Mouse (Mus musculus): ENCODE measurements around the gene Kif13a. TPM values are rescaled to one million over a fixed set of nuclear protein-coding genes. Genes with fewer than 3 reads are reported as not detected.
A peak's percentile ranks its signal among the peaks of the same experiment; 100 is the strongest.

Kif13a gene
- polyA plus RNA-seq, 1 experiment = 33.5 TPM

GRCm38 (mm10) chr13:46928404-46928803, 1.3 kb downstream of the Kif13a start:
- Histone ChIP-seq H3K27me3 (ENCODE audit: control insufficient read depth, insufficient read depth, low read length) (no peaks in the 10 kb centered on the region), H3K36me3 (ENCODE audit: control insufficient read depth, insufficient read depth, low read length) (no peaks in the 10 kb centered on the region), H3K27ac (ENCODE audit: insufficient read depth, low read depth, low read length) (0 out of 2 replicates have a peak overlapping the region, but pooled peaks have one; percentile 63), H3K4me3 (ENCODE audit: low read depth, low read length) (peak overlapping the region; percentile 88), H3K4me1 (ENCODE audit: control insufficient read depth, insufficient read depth, insufficient read length, low read length) (peaks cover 11% of the 10 kb centered on the region; the same call in 1 of the 2 replicates)
- no peak for TF ChIP-seq POLR2A (IDR thresholded peaks at IDR 0.05; ENCODE audit: low read depth, low read length)
- no peak for TF ChIP-seq CTCF (IDR thresholded peaks at IDR 0.05; ENCODE audit: extremely low read depth, insufficient read length, insufficient replicate concordance, low read depth, low read length)
- 46% methylated on average over 5 of the region's 5 CpGs for WGBS

GRCm38 (mm10) chr13:46925671-46926070, 4.0 kb downstream of the Kif13a start:
- TF ChIP-seq POLR2A (IDR thresholded peaks at IDR 0.05; ENCODE audit: low read depth, low read length) (no peak; the same call in 1 of the 2 replicates), CTCF (IDR thresholded peaks at IDR 0.05; ENCODE audit: extremely low read depth, insufficient read length, insufficient replicate concordance, low read depth, low read length) (peak; percentile 10; the same call in 1 of the 2 replicates)
- Histone ChIP-seq H3K36me3 (ENCODE audit: control insufficient read depth, insufficient read depth, low read length) (0 out of 2 replicates have a peak, but pooled peaks cover 2% of the 10 kb centered on the region), H3K4me3 (ENCODE audit: low read depth, low read length) (peak overlapping the region; percentile 45), H3K27me3 (ENCODE audit: control insufficient read depth, insufficient read depth, low read length) (no peaks in the 10 kb centered on the region), H3K4me1 (ENCODE audit: control insufficient read depth, insufficient read depth, insufficient read length, low read length) (peaks cover 9% of the 10 kb centered on the region; the same call in 1 of the 2 replicates), H3K27ac (ENCODE audit: insufficient read depth, low read depth, low read length) (peak overlapping the region; percentile 79)
- 32% methylated on average over 13 of the region's 13 CpGs for WGBS

GRCm38 (mm10) chr13:46921559-46921958, 8.1 kb downstream of the Kif13a start:
- no peak overlapping the region for H3K4me3 ChIP-seq (ENCODE audit: low read depth, low read length)
- no peak overlapping the region for H3K27ac ChIP-seq (ENCODE audit: insufficient read depth, low read depth, low read length)
- peaks cover 3% of the 10 kb centered on the region; the same call in 1 of the 2 replicates for H3K4me1 ChIP-seq (ENCODE audit: control insufficient read depth, insufficient read depth, insufficient read length, low read length)
- 40% methylated on average over 8 of the region's 8 CpGs for WGBS
- H3K36me3 ChIP-seq (ENCODE audit: control insufficient read depth, insufficient read depth, low read length) = 0 out of 2 replicates have a peak, but pooled peaks cover 2% of the 10 kb centered on the region
- no peak for TF ChIP-seq POLR2A (IDR thresholded peaks at IDR 0.05; ENCODE audit: low read depth, low read length)
- TF ChIP-seq CTCF (IDR thresholded peaks at IDR 0.05; ENCODE audit: extremely low read depth, insufficient read length, insufficient replicate concordance, low read depth, low read length) = no peak
- H3K27me3 ChIP-seq (ENCODE audit: control insufficient read depth, insufficient read depth, low read length) = no peaks in the 10 kb centered on the region

GRCm38 (mm10) chr13:46919797-46920196, 9.9 kb downstream of the Kif13a start:
- H3K27me3 ChIP-seq (ENCODE audit: control insufficient read depth, insufficient read depth, low read length) = no peaks in the 10 kb centered on the region
- no peak overlapping the region for H3K4me3 ChIP-seq (ENCODE audit: low read depth, low read length)
- H3K4me1 ChIP-seq (ENCODE audit: control insufficient read depth, insufficient read depth, insufficient read length, low read length) = peaks cover 2% of the 10 kb centered on the region; the same call in 1 of the 2 replicates
- 67% methylated on average over 2 of the region's 2 CpGs for WGBS
- TF ChIP-seq POLR2A (IDR thresholded peaks at IDR 0.05; ENCODE audit: low read depth, low read length) = no peak
- no peak for TF ChIP-seq CTCF (IDR thresholded peaks at IDR 0.05; ENCODE audit: extremely low read depth, insufficient read length, insufficient replicate concordance, low read depth, low read length)
- 0 out of 2 replicates have a peak, but pooled peaks cover 2% of the 10 kb centered on the region for H3K36me3 ChIP-seq (ENCODE audit: control insufficient read depth, insufficient read depth, low read length)
- no peak overlapping the region for H3K27ac ChIP-seq (ENCODE audit: insufficient read depth, low read depth, low read length)

GRCm38 (mm10) chr13:46918509-46918908, 11.2 kb downstream of the Kif13a start:
- peaks cover 2% of the 10 kb centered on the region; the same call in 1 of the 2 replicates for H3K4me1 ChIP-seq (ENCODE audit: control insufficient read depth, insufficient read depth, insufficient read length, low read length)
- 0 out of 2 replicates have a peak, but pooled peaks cover 2% of the 10 kb centered on the region for H3K36me3 ChIP-seq (ENCODE audit: control insufficient read depth, insufficient read depth, low read length)
- H3K27ac ChIP-seq (ENCODE audit: insufficient read depth, low read depth, low read length) = no peak overlapping the region
- TF ChIP-seq CTCF (IDR thresholded peaks at IDR 0.05; ENCODE audit: extremely low read depth, insufficient read length, insufficient replicate concordance, low read depth, low read length) (no peak), POLR2A (IDR thresholded peaks at IDR 0.05; ENCODE audit: low read depth, low read length) (no peak)
- no peak overlapping the region for H3K4me3 ChIP-seq (ENCODE audit: low read depth, low read length)
- 91% methylated on average over 5 of the region's 5 CpGs for WGBS
- H3K27me3 ChIP-seq (ENCODE audit: control insufficient read depth, insufficient read depth, low read length) = no peaks in the 10 kb centered on the region

GRCm38 (mm10) chr13:46911960-46912359, 17.7 kb downstream of the Kif13a start:
- Histone ChIP-seq H3K27ac (ENCODE audit: insufficient read depth, low read depth, low read length) (no peak overlapping the region), H3K4me3 (ENCODE audit: low read depth, low read length) (no peak overlapping the region), H3K4me1 (ENCODE audit: control insufficient read depth, insufficient read depth, insufficient read length, low read length) (no peaks in the 10 kb centered on the region), H3K36me3 (ENCODE audit: control insufficient read depth, insufficient read depth, low read length) (peaks cover 3% of the 10 kb centered on the region; the same call in 1 of the 2 replicates), H3K27me3 (ENCODE audit: control insufficient read depth, insufficient read depth, low read length) (no peaks in the 10 kb centered on the region)
- TF ChIP-seq CTCF (IDR thresholded peaks at IDR 0.05; ENCODE audit: extremely low read depth, insufficient read length, insufficient replicate concordance, low read depth, low read length) = no peak
- TF ChIP-seq POLR2A (IDR thresholded peaks at IDR 0.05; ENCODE audit: low read depth, low read length) = no peak
- 84% methylated on average over 6 of the region's 6 CpGs for WGBS

- H3K27me3 ChIP-seq (ENCODE audit: control insufficient read depth, insufficient read depth, low read length) = no peaks in the 10 kb centered on the region
- no peaks in the 10 kb centered on the region for H3K4me1 ChIP-seq (ENCODE audit: control insufficient read depth, insufficient read depth, insufficient read length, low read length)
- H3K4me3 ChIP-seq (ENCODE audit: low read depth, low read length) = no peak overlapping the region
- 73% methylated on average over 11 of the region's 11 CpGs for WGBS
- H3K36me3 ChIP-seq (ENCODE audit: control insufficient read depth, insufficient read depth, low read length) = peaks cover 3% of the 10 kb centered on the region; the same call in 1 of the 2 replicates
- no peak for TF ChIP-seq CTCF (IDR thresholded peaks at IDR 0.05; ENCODE audit: extremely low read depth, insufficient read length, insufficient replicate concordance, low read depth, low read length)
- no peak overlapping the region for H3K27ac ChIP-seq (ENCODE audit: insufficient read depth, low read depth, low read length)
Observed at GRCm38 (mm10) chr13:46911018-46911419, 18.6 kb downstream of the Kif13a start.
